Mouse (Mus musculus) embryo, embryonic 11.5 days (tissue): Measurements from ENCODE around the gene 1700029J07Rik.
A peak's percentile ranks its signal among the peaks of the same experiment; 100 is the strongest.

ENCODE experiments used
- DNase-seq: peaks from one replicate; pipeline ENCODE4 v3.0.0-alpha.2; 2012; ENCODE audit warnings: low read depth, low spot score

1700029J07Rik gene

DNA sequence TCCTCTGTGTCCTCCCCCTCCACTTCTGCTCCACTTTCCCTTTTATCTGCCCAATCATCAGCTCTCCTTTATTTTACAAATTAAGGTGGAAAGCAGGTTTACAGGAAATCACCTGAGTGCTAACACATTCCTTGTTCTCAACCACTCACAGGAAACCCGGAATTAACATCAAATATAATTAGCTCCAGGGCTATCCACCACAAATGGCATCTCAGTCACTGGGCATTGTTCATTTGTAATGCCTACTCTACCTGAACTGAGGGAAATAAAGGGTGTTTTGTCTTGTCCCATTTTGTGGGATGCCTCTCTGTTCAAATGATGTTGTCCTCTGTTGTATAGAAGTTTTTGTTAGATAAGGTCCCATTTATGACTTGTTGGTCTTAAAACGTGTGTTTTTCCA lies 24.4 kb downstream of the 1700029J07Rik start:
- DNase-seq: no peak

DNA sequence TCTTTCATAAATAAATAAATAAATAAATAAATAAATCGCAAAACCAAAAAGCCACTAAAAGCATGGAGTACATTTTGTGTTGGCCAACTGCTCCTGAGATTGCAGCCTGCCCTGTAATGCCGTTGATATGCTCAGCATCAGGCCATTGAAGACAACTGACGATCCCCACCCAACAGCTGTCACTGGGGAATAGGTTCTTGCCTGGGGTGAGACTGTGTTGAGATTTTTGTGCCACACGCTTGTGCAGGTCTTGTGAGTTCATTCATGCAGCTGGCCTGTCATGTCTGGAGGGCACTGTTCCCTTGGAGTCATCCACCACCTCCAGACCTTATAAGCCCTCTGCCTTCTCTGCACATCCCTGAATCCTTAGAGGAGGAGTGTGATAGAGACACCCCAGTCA lies 28.8 kb downstream of the 1700029J07Rik start:
- DNase-seq: no peak

DNA sequence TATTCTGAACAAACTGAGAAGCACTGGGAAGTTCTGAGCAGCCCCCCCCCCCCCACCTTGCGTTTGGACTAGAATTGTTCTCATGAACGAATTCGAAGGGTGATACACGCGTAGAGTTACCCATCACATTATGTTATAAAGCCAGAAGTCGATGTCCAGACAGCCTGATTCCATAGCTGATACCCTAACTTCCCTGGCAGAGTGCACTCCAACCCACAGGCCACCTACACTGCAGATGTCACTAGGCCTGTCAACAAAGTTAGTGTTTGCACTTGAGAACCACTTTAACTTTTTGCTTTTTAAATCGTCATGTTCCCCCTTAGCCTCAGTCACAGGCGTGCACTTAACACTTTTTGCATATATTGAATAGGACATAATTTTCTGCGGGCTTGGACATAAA lies 38.1 kb downstream of the 1700029J07Rik start:
- DNase-seq: no peak

DNA sequence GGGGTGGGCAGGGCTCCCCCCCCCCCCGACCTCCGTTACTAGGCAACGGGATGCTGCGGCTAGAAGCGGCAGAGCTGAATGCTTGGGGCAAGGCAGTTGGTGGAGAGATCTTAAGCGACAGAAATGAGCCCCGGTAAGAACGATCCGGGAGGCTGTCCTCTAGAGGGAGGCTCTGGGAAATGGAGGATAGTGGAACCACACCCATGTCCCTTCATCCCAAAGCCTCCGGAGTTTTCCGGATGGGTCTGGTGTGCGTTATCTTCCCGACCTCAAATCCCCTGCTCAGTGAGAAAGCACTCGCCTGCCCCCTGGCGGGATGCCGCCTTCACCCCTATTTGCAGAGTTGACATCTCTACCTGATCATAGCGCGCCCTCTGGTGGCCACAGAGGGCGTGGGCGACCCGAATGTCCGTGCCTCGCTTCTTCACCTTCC lies 40.5 kb downstream of the 1700029J07Rik start, which contains the start of gene Ccdc110:
Gene Ccdc110, plus strand, starts transcription at position 38 of the 433 bp plus-strand sequence.
- DNase-seq: peak; percentile 86

DNA sequence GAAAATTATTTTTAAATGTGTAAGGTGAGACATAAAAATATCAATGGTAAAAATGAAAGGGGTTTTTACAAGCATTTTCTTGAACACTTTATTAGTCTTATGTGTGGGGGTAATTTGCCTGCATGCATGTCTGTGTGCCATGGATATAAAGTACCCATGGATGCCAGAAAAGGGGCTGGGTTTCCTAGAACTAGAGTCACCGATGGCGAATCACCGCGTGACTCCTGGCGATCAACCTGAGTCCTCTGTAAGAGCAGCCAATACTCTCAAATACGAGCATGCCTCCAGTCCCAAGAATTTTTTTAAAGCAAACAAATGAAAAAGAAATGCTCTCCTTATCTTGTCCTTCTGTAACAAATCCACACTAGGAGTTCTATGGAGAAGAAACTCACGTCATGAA lies 52.9 kb downstream of the 1700029J07Rik start:
- DNase-seq: no peak

DNA sequence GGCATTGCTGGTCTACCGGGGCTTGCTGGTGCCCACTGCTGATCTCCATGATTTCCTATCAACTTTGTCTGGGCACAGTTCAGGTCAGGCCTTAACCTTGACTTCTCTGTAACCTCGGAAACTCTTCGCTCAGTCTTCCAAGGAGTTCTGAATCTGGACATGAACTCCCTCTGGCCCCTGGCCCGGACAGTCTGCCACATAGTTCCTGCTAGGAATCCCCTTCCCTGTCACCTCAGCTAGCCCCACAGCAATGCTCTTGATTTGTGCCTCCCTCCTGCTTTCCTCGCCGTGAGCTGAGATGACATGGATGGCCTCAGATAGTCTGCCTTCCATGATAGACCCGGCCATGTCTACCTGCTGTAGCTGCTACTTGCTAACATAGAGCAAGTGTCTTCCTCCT lies 54.7 kb downstream of the 1700029J07Rik start:
- DNase-seq: no peak

DNA sequence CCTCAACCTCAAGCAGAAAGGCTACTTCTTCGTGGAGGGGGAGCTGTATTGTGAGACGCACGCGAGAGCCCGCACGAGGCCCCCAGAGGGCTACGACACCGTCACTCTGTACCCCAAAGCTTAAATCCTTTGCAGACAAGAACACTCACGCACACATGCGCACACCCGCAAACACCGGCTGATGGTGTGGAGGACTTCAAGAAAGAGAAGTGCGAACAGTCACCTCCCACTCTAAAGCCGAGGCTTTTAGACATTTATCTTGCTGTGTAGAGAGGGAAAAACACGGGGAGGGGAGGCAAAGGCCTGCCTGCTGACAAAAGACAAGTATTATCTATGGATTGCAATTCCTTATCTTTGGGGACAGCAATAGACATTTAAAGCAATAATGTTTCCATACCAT lies 56.2 kb downstream of the 1700029J07Rik start:
- DNase-seq: no peak

DNA sequence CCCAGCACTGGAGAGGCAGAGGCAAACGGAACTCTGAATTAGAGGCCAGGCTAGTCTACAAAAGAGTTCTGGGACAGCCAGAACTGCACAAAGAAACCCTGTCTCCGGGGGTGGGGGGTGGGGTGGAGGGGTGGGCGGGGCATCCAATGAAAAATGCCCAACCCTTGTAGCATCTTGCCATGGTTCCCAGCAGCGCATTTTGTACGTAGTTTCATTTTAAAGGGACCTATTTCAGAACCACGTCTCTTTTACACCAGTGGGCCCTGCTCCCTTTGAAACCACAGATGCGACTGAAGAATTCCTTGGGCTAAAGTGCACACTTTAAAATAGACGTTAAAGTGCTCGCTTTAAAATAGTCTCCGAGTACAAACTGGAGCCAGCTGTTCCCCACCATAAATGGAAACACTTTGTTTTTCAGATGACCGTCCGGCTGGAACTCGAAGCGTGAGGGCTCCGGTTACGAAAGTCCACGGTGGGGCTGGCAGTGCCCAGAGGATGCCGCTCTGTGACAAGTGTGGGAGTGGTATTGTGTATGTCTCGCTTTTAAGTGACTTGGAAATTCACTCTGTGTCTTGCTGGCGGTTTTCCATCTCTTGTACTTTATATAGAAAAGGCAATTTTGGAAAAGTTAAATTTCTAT lies 57.9 kb downstream of the 1700029J07Rik start:
- DNase-seq: no peak

DNA sequence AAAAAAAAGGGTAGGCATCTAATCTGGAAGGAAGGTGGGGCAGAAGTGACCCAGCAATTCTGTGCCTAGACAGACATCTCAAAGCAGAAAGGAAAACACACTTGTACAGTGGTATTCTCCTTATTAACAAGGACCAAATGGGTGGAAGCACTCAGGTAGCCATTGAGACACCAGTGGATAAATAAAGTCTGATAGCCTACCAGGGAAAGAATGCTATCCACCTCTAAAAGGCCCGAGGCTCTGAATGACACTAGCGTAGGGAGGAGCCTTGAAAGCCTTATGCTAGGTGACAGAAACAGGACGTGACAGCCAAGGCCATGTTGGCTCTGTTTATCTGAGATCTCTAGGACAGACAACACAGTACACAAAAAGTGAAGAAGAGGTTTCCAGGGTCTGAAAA lies 58.6 kb downstream of the 1700029J07Rik start:
- no peak for DNase-seq

DNA sequence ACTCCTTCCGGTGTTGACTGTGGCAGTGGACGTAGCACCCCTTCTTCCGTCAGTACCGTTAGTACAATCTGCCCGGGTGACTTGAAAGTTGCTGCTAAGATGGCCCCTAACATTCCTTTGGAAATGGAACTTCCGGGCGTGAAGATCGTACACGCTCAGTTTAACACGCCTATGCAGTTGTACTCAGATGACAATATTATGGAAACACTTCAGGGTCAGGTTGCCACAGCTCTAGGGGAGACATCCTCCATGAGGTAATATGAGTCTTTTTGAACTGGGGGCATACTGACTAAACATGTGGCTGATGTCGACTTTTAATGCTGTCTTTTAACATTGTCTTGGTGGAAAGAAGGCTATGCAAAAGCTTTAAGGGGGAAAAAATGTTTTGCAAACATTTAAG lies 61.3 kb downstream of the 1700029J07Rik start:
- DNase-seq: no peak

DNA sequence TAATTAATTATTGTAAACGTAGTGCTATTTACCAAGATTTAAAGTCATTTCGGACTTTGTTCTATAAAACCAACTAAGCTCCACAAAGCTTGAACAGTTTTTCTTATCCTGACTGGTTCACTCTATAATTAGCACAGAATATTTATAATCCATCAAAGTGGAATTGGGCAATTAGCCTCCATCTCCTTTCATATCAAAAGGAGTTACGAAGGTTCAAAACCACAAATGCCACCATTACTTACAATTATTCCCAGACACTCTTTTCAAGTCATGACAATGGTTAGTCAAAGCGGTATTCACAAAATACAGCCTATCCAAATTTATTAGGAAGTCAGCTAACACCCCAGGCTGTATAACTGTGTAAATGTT lies 68.8 kb downstream of the 1700029J07Rik start:
- DNase-seq: no peak

DNA sequence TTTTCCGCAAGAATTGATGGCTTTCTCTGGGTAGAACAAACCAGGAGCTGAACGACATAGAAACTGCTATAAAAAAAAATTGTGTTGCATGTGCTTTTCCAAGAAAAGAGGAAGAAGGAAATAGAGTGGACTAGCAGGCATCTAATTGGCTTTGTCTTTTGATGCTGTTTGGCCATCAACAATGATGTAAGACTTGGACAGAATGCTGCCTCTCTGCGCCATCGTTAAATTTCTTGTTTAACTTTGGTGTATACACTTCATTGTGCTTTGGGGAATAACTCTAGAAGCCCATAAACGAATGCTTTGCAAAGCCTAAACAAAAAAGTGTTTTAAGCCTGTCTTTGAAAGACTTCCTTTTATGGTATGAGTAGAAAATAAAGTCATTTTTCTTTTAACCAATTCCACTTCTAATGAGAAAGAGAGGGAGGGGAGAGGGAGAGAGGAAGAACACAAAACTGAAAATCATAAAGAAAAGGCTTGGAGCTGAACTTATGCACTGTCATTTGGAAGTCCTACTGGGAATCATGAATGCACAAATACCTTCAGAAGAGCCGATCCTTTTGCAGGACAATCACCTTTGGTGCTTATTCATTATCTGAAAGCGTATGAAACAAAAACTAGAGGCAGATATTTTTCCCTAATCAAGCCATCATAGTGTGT lies 69.3 kb downstream of the 1700029J07Rik start:
- no peak for DNase-seq

DNA sequence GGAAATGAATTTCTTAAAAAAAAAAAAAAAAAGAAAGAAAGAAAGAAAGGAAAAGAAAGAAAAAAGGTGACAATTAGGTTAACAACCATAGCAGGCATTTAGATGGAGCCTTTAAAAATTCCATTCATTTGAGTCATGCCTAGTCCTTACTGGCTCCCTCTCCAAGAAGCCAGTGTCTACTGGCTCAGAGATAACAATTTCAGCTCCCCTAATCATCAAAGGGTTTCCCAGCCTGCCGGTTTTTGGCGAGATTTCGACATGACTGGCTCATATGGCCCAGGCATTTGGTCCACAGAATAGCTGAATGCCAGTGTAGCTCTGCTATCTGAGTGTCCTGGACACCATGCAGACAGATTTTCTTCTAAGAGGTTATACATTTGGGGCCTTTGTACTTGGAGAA lies 71.4 kb downstream of the 1700029J07Rik start:
- DNase-seq: no peak
